Mouse (Mus musculus) forebrain, embryonic 13.5 days (tissue): ENCODE results near the gene Cfap65. TPM values are rescaled to one million over a fixed set of nuclear protein-coding genes. Genes with fewer than 3 reads are reported as not detected.

Experiments
- ATAC-seq: fragments of 200-750 bp; cut with Nextera tagmentation; 2 replicates; pipeline ENCODE4 v1.8.0; 2017
- H3K27ac ChIP-seq: fragments of 300-500 bp; sonication (generic); 2 replicates; pipeline ENCODE4 v1.5.1; 2015; ENCODE audit warnings: inconsistent platforms, mild to moderate bottlenecking, moderate library complexity
- H3K27me3 ChIP-seq: fragments of 300-500 bp; sonication (generic); 2 replicates; pipeline ENCODE4 v1.6.1; 2015; ENCODE audit warnings: mild to moderate bottlenecking, inconsistent platforms
- H3K36me3 ChIP-seq: fragments of 300-500 bp; sonication (generic); 2 replicates; pipeline ENCODE4 v1.6.1; 2015; ENCODE audit warnings: mild to moderate bottlenecking, inconsistent platforms; ENCODE audit not compliant: poor library complexity, severe bottlenecking
- H3K4me1 ChIP-seq: fragments of 300-500 bp; sonication (generic); 2 replicates; pipeline ENCODE4 v1.6.1; 2015; ENCODE audit warnings: inconsistent platforms
- H3K4me2 ChIP-seq: fragments of 300-500 bp; sonication (generic); 2 replicates; pipeline ENCODE4 v1.6.1; 2015; ENCODE audit warnings: inconsistent platforms, mild to moderate bottlenecking, moderate library complexity
- H3K4me3 ChIP-seq: fragments of 300-500 bp; sonication (generic); 2 replicates; pipeline ENCODE4 v1.5.1; 2015; ENCODE audit warnings: mild to moderate bottlenecking, inconsistent platforms
- H3K9ac ChIP-seq: fragments of 300-500 bp; sonication (generic); 2 replicates; pipeline ENCODE4 v1.6.1; 2015; ENCODE audit warnings: mild to moderate bottlenecking, inconsistent platforms
- H3K9me3 ChIP-seq: fragments of 300-500 bp; sonication (generic); replicated peaks from 2 replicates; pipeline ENCODE4 v1.6.1; 2016; ENCODE audit warnings: inconsistent platforms
- WGBS: fragments of 180-500 bp; shearing (Covaris S2); methylation state at CpG from one replicate; pipeline ENCODE4 v1.1.7; 2015; 5-methylcytosine and 5-hydroxymethylcytosine counted together
- polyA plus RNA-seq: library from polyadenylated mRNA; unstranded; fragments of >200 nt; fragmentation: Nextera tagmentation; extraction: Ambion mirVana; gene quantifications from 2 replicates; pipeline ENCODE4 v1.2.1, GENCODE M21; 2015

Cfap65 gene
- polyA plus RNA-seq, 1 experiment from 2014 or later: 0.56 TPM

GRCm38 (mm10) chr1:74926721-74927120, 8.7 kb downstream of the Cfap65 start:
- H3K4me1 ChIP-seq: no peaks in the 10 kb centered on the region
- no peaks in the 10 kb centered on the region for H3K9me3 ChIP-seq
- no peak for ATAC-seq
- WGBS: 36% methylated on average over 6 of the region's 6 CpGs
- no peaks in the 10 kb centered on the region for H3K36me3 ChIP-seq
- H3K9ac ChIP-seq: no peak overlapping the region
- H3K27ac ChIP-seq: no peak overlapping the region
- H3K4me3 ChIP-seq: no peak overlapping the region
- H3K27me3 ChIP-seq: peaks cover 40% of the 10 kb centered on the region
- H3K4me2 ChIP-seq: no peak overlapping the region

GRCm38 (mm10) chr1:74924464-74924863, 10.9 kb downstream of the Cfap65 start:
- no peak overlapping the region for H3K4me2 ChIP-seq
- no peaks in the 10 kb centered on the region for H3K4me1 ChIP-seq
- no peak overlapping the region for H3K27ac ChIP-seq
- 61% methylated on average over 4 of the region's 4 CpGs for WGBS
- no peaks in the 10 kb centered on the region for H3K9me3 ChIP-seq
- ATAC-seq: no peak
- no peaks in the 10 kb centered on the region for H3K36me3 ChIP-seq
- H3K4me3 ChIP-seq: no peak overlapping the region
- peaks cover 32% of the 10 kb centered on the region for H3K27me3 ChIP-seq
- H3K9ac ChIP-seq: no peak overlapping the region

GRCm38 (mm10) chr1:74915706-74916105, 19.7 kb downstream of the Cfap65 start:
- WGBS: 25% methylated on average over 13 of the region's 13 CpGs
- no peaks in the 10 kb centered on the region for H3K36me3 ChIP-seq
- H3K4me3 ChIP-seq: no peak overlapping the region
- H3K9ac ChIP-seq: peak overlapping the region; percentile 26; the same call in 1 of the 2 replicates
- H3K27ac ChIP-seq: no peak overlapping the region
- peaks cover 11% of the 10 kb centered on the region; the same call in 1 of the 2 replicates for H3K27me3 ChIP-seq
- no peak for ATAC-seq
- H3K4me2 ChIP-seq: peak overlapping the region; percentile 32; the same call in 1 of the 2 replicates
- H3K9me3 ChIP-seq: no peaks in the 10 kb centered on the region
- no peaks in the 10 kb centered on the region for H3K4me1 ChIP-seq

- H3K27me3 ChIP-seq: peaks cover 88% of the 10 kb centered on the region
- H3K4me2 ChIP-seq: no peak overlapping the region
- no peak for ATAC-seq
- no peak overlapping the region for H3K27ac ChIP-seq
- no peak overlapping the region for H3K4me3 ChIP-seq
- H3K9me3 ChIP-seq: no peaks in the 10 kb centered on the region
- H3K36me3 ChIP-seq: no peaks in the 10 kb centered on the region
- peaks cover 25% of the 10 kb centered on the region for H3K4me1 ChIP-seq
- WGBS: 23% methylated on average over 6 of the region's 6 CpGs
- no peak overlapping the region for H3K9ac ChIP-seq
These were observed 33.2 kb downstream of the Cfap65 start for GRCm38 (mm10) chr1:74902191-74902590.

GRCm38 (mm10) chr1:74901686-74902085, 33.7 kb downstream of the Cfap65 start:
- Histone ChIP-seq H3K4me3 (no peak overlapping the region), H3K36me3 (no peaks in the 10 kb centered on the region), H3K9me3 (no peaks in the 10 kb centered on the region), H3K9ac (no peak overlapping the region), H3K27me3 (peaks cover 89% of the 10 kb centered on the region), H3K4me1 (peaks cover 25% of the 10 kb centered on the region), H3K4me2 (no peak overlapping the region), H3K27ac (no peak overlapping the region)
- ATAC-seq: no peak
- 4% methylated on average over 3 of the region's 3 CpGs for WGBS

- peak overlapping the region; percentile 36 for H3K4me3 ChIP-seq
- H3K9me3 ChIP-seq: no peaks in the 10 kb centered on the region
- 0 out of 2 replicates have a peak, but pooled peaks have one; percentile 41 for ATAC-seq
- H3K27ac ChIP-seq: no peak overlapping the region
- WGBS: 1% methylated on average over 56 of the region's 66 CpGs
- H3K4me1 ChIP-seq: peaks cover 25% of the 10 kb centered on the region
- peak overlapping the region; percentile 48 for H3K9ac ChIP-seq
- no peaks in the 10 kb centered on the region for H3K36me3 ChIP-seq
- H3K27me3 ChIP-seq: peaks cover 97% of the 10 kb centered on the region
- H3K4me2 ChIP-seq: peak overlapping the region; percentile 67
These were observed 34.8 kb downstream of the Cfap65 start for GRCm38 (mm10) chr1:74900341-74901285.

GRCm38 (mm10) chr1:74898656-74899431, 36.6 kb downstream of the Cfap65 start:
- Histone ChIP-seq H3K9ac (no peak overlapping the region), H3K27me3 (peaks cover 98% of the 10 kb centered on the region), H3K4me2 (no peak overlapping the region), H3K4me1 (peaks cover 25% of the 10 kb centered on the region), H3K9me3 (no peaks in the 10 kb centered on the region), H3K36me3 (no peaks in the 10 kb centered on the region), H3K4me3 (no peak overlapping the region), H3K27ac (no peak overlapping the region)
- 4% methylated on average over 7 of the region's 10 CpGs for WGBS
- ATAC-seq: no peak

- H3K4me2 ChIP-seq: no peak overlapping the region
- no peak overlapping the region for H3K4me3 ChIP-seq
- ATAC-seq: no peak
- WGBS: 2% methylated on average over 7 of the region's 7 CpGs
- H3K9me3 ChIP-seq: no peaks in the 10 kb centered on the region
- H3K27ac ChIP-seq: no peak overlapping the region
- peaks cover 31% of the 10 kb centered on the region for H3K4me1 ChIP-seq
- H3K27me3 ChIP-seq: peaks cover 98% of the 10 kb centered on the region
- no peaks in the 10 kb centered on the region for H3K36me3 ChIP-seq
- H3K9ac ChIP-seq: no peak overlapping the region
These were observed 37.4 kb downstream of the Cfap65 start for GRCm38 (mm10) chr1:74897976-74898375.

GRCm38 (mm10) chr1:74894966-74895365, 40.4 kb downstream of the Cfap65 start:
- Histone ChIP-seq H3K36me3 (no peaks in the 10 kb centered on the region), H3K27me3 (peaks cover 98% of the 10 kb centered on the region), H3K4me2 (no peak overlapping the region), H3K4me1 (peaks cover 30% of the 10 kb centered on the region), H3K27ac (no peak overlapping the region), H3K9me3 (no peaks in the 10 kb centered on the region), H3K4me3 (no peak overlapping the region), H3K9ac (no peak overlapping the region)
- ATAC-seq: no peak
- WGBS: 28% methylated on average over 3 of the region's 4 CpGs

- 3% methylated on average over 25 of the region's 25 CpGs for WGBS
- H3K4me2 ChIP-seq: peak within 1 kb of the TSS; percentile 49
- peaks cover 95% of the 10 kb centered on the region for H3K27me3 ChIP-seq
- H3K4me3 ChIP-seq: peak within 1 kb of the TSS; percentile 20
- no peak within 1 kb of the TSS for H3K27ac ChIP-seq
- H3K9me3 ChIP-seq: no peaks in the 10 kb centered on the region
- H3K36me3 ChIP-seq: no peaks in the 10 kb centered on the region
- ATAC-seq: 0 out of 2 replicates have a peak, but pooled peaks have one; percentile 29
- peaks cover 22% of the 10 kb centered on the region for H3K4me1 ChIP-seq
- no peak within 1 kb of the TSS; the same call in 1 of the 2 replicates for H3K9ac ChIP-seq
These were observed 42.1 kb downstream of the Cfap65 start, which contains the start of gene Cryba2 for GRCm38 (mm10) chr1:74893134-74893855. Gene Cryba2 (minus strand): TSS chr1:74893143.

- peak overlapping the region; percentile 20 for H3K4me3 ChIP-seq
- H3K27ac ChIP-seq: no peak overlapping the region
- no peaks in the 10 kb centered on the region for H3K36me3 ChIP-seq
- no peak overlapping the region; the same call in 1 of the 2 replicates for H3K9ac ChIP-seq
- peaks cover 95% of the 10 kb centered on the region for H3K27me3 ChIP-seq
- ATAC-seq: 0 out of 2 replicates have a peak, but pooled peaks have one; percentile 10
- WGBS: 3% methylated on average over 39 of the region's 39 CpGs
- H3K9me3 ChIP-seq: no peaks in the 10 kb centered on the region
- H3K4me2 ChIP-seq: peak overlapping the region; percentile 49
- H3K4me1 ChIP-seq: peaks cover 16% of the 10 kb centered on the region
These were observed 42.9 kb downstream of the Cfap65 start for GRCm38 (mm10) chr1:74892351-74893133.
